Mouse (Mus musculus) Patski (cell line): ENCODE results near the gene Sox15. TPM values are rescaled to one million over a fixed set of nuclear protein-coding genes. Genes with fewer than 3 reads are reported as not detected.
A peak's percentile ranks its signal among the peaks of the same experiment; 100 is the strongest.

Experiments
- ATAC-seq: fragments of 100-300 bp; one replicate; pipeline ENCODE4 v1.8.0; 2021
- CTCF ChIA-PET: fragments of 350-600 bp; sonication (Branson Sonifier 250); formaldehyde crosslinking; loops from one replicate; lab custom pipeline; 2022; ENCODE audit warnings: inconsistent platforms; lab: Charles Lee
- POLR2A ChIA-PET: fragments of 350-600 bp; sonication (Branson Sonifier 250); formaldehyde crosslinking; loops from one replicate; lab custom pipeline; 2022; ENCODE audit warnings: antibody characterized with exemption, inconsistent platforms; lab: Charles Lee
- DNase-seq: peaks from one replicate; pipeline ENCODE4 v3.0.0-alpha.2; 2011; ENCODE audit warnings: low read depth, low spot score
- H3K27me3 ChIP-seq: fragments of 371-371 bp; one replicate; pipeline ENCODE4 v1.5.1; 2021
- CTCF ChIP-seq: fragments of 100-300 bp; IDR thresholded peaks from one replicate; pipeline ENCODE4 v1.5.1; 2021
- in situ Hi-C: fragments of 300-500 bp; cut with MboI; formaldehyde crosslinking; loops from 3 replicates; pipeline ENCODE4 v1.11.1; 2018; ENCODE audit warnings: low pct_unique_long_range_greater_than_20kb, mixed read lengths
- polyA plus RNA-seq: library from polyadenylated mRNA; unstranded; gene quantifications from one replicate; pipeline ENCODE4 v1.2.3, GENCODE M21; 2021

Sox15 gene
- polyA plus RNA-seq, 1 experiment from 2014 or later = 0.15 TPM

- CTCF ChIA-PET = interaction anchor here (0.6 to 6.2 kb wide), 4 partner anchors 9 to 202 kb away, joined by 3 to 51 read pairs (median 4); no protein-coding TSS in a partner anchor
Observed at GRCm38 (mm10) chr11:69684936-69685335, 29.8 kb downstream of the Sox15 start.

GRCm38 (mm10) chr11:69685526-69686148 is 30.5 kb downstream of the Sox15 start, which contains the start of gene Tnfsf13:
Tnfsf13 (minus strand) TSS chr11:69685784.
- ATAC-seq (peak; percentile 61), DNase-seq (no peak)
- in situ Hi-C loops = no loop called here
- TF ChIP-seq CTCF = no peak
- ChIA-PET POLR2A (interaction anchor here (1.9 kb wide), 1 partner anchor 30 kb away, joined by 13 read pairs; no protein-coding TSS in a partner anchor), CTCF (interaction anchor here (0.6 to 6.2 kb wide), 6 partner anchors 8 to 202 kb away, joined by 3 to 51 read pairs (median 4); no protein-coding TSS in a partner anchor)
- H3K27me3 ChIP-seq = no peaks in the 10 kb centered on the region

More at GRCm38 (mm10) chr11:69684936-69685335, 29.8 kb downstream of the Sox15 start:
- no peak for ATAC-seq
- in situ Hi-C loops = loop anchor here (5.0 kb wide), 3 partner anchors 32 to 192 kb away; partner anchors contain the start of genes Polr2a and Tmem95
- POLR2A ChIA-PET = interaction anchor here (1.9 kb wide), 1 partner anchor 30 kb away, joined by 13 read pairs; no protein-coding TSS in a partner anchor
- no peak for TF ChIP-seq CTCF
- no peak for DNase-seq
- H3K27me3 ChIP-seq = no peaks in the 10 kb centered on the region

- ATAC-seq (peak; percentile 6), DNase-seq (no peak)
- POLR2A ChIA-PET = interaction anchor here (1.9 kb wide), 1 partner anchor 29 kb away, joined by 13 read pairs; no protein-coding TSS in a partner anchor
- no peak for TF ChIP-seq CTCF
- CTCF ChIA-PET = interaction anchor here (1.2 to 6.2 kb wide), 3 partner anchors 20 to 41 kb away, joined by 4 to 51 read pairs (median 5); no protein-coding TSS in a partner anchor
- no peaks in the 10 kb centered on the region for H3K27me3 ChIP-seq
- in situ Hi-C loops = no loop called here
Observed at GRCm38 (mm10) chr11:69686377-69686776, 31.3 kb downstream of the Sox15 start.

- no peak for DNase-seq
- in situ Hi-C loops = no loop called here
- CTCF ChIA-PET = interaction anchor here (1.7 to 6.2 kb wide), 2 partner anchors 20 to 29 kb away, joined by 5 to 51 read pairs; no protein-coding TSS in a partner anchor
- H3K27me3 ChIP-seq = no peaks in the 10 kb centered on the region
- no peak for ATAC-seq
- POLR2A ChIA-PET = no interaction called here
- no peak for TF ChIP-seq CTCF
Observed at GRCm38 (mm10) chr11:69687061-69687460, 31.9 kb downstream of the Sox15 start.

- no peak for DNase-seq
- no peak for TF ChIP-seq CTCF
- H3K27me3 ChIP-seq = no peaks in the 10 kb centered on the region
- ChIA-PET POLR2A (no interaction called here), CTCF (no interaction called here)
- ATAC-seq = no peak
- in situ Hi-C loops = no loop called here
Observed at GRCm38 (mm10) chr11:69689891-69690290, 34.8 kb downstream of the Sox15 start.

- ATAC-seq (no peak), DNase-seq (no peak)
- no peaks in the 10 kb centered on the region for H3K27me3 ChIP-seq
- in situ Hi-C loops = no loop called here
- no peak for TF ChIP-seq CTCF
- ChIA-PET POLR2A (no interaction called here), CTCF (no interaction called here)
Observed at GRCm38 (mm10) chr11:69692196-69692811, 37.2 kb downstream of the Sox15 start.

- ChIA-PET CTCF (interaction anchor here (1.1 to 1.5 kb wide), 3 partner anchors 8 to 21 kb away, joined by 3 to 4 read pairs (median 3); partner anchors contain the start of gene Tnfsf13), POLR2A (interaction anchor here (0.5 to 1.2 kb wide), 2 partner anchors 11 to 21 kb away, joined by 3 read pairs; partner anchors contain the start of gene Senp3)
- DNase-seq = no peak
- no peaks in the 10 kb centered on the region for H3K27me3 ChIP-seq
- no peak for ATAC-seq
- in situ Hi-C loops = no loop called here
- TF ChIP-seq CTCF = no peak
Observed at GRCm38 (mm10) chr11:69692863-69693262, 37.7 kb downstream of the Sox15 start.

GRCm38 (mm10) chr11:69693421-69693965 is 38.4 kb downstream of the Sox15 start:
- POLR2A ChIA-PET = interaction anchor here (0.5 to 1.4 kb wide), 3 partner anchors 12 to 21 kb away, joined by 3 to 8 read pairs (median 3); partner anchors contain the start of gene Senp3
- no peak for ATAC-seq
- CTCF ChIA-PET = interaction anchor here (1.1 to 1.5 kb wide), 3 partner anchors 8 to 20 kb away, joined by 3 to 4 read pairs (median 3); partner anchors contain the start of gene Tnfsf13

GRCm38 (mm10) chr11:69695046-69695360 is 39.9 kb downstream of the Sox15 start:
- ATAC-seq (no peak), DNase-seq (no peak)
- no peaks in the 10 kb centered on the region for H3K27me3 ChIP-seq
- TF ChIP-seq CTCF = no peak
- POLR2A ChIA-PET = interaction anchor here (1.2 kb wide), 1 partner anchor 62 kb away, joined by 3 read pairs; no protein-coding TSS in a partner anchor
- in situ Hi-C loops = no loop called here
- CTCF ChIA-PET = no interaction called here

More at GRCm38 (mm10) chr11:69693421-69693965, 38.4 kb downstream of the Sox15 start:
- no peak for TF ChIP-seq CTCF
- no peaks in the 10 kb centered on the region for H3K27me3 ChIP-seq
- in situ Hi-C loops = no loop called here
- no peak for DNase-seq
